Mouse (Mus musculus) embryonic facial prominence, embryonic 15.5 days (tissue): ENCODE results near the gene Sf3b4. TPM values are rescaled to one million over a fixed set of nuclear protein-coding genes. Genes with fewer than 3 reads are reported as not detected.
"Not testable (repeated sequence)": the region's sequence is repeated elsewhere in the genome, so short reads cannot be mapped to it uniquely, and the experiment has no call there.

ENCODE experiments used
- ATAC-seq: fragments of 200-750 bp; cut with Nextera tagmentation; 2 replicates; pipeline ENCODE4 v1.8.0; 2017; ENCODE audit warnings: low read depth, moderate TSS enrichment; ENCODE audit not compliant: insufficient number of reproducible peaks, low FRiP score, low TSS enrichment
- H3K27ac ChIP-seq: fragments of 300-500 bp; sonication (generic); replicated peaks from 2 replicates; pipeline ENCODE4 v1.5.1; 2015; ENCODE audit warnings: mild to moderate bottlenecking, inconsistent platforms
- H3K27me3 ChIP-seq: fragments of 300-500 bp; sonication (generic); 2 replicates; pipeline ENCODE4 v1.6.1; 2015; ENCODE audit warnings: inconsistent platforms
- H3K36me3 ChIP-seq: fragments of 300-500 bp; sonication (generic); 2 replicates; pipeline ENCODE4 v1.6.1; 2015; ENCODE audit warnings: mild to moderate bottlenecking, inconsistent platforms
- H3K4me1 ChIP-seq: fragments of 300-500 bp; sonication (generic); 2 replicates; pipeline ENCODE4 v1.6.1; 2015; ENCODE audit warnings: inconsistent platforms
- H3K4me2 ChIP-seq: fragments of 300-500 bp; sonication (generic); replicated peaks from 2 replicates; pipeline ENCODE4 v1.6.1; 2015; ENCODE audit warnings: mild to moderate bottlenecking, inconsistent platforms
- H3K4me3 ChIP-seq: fragments of 300-500 bp; sonication (generic); replicated peaks from 2 replicates; pipeline ENCODE4 v1.5.1; 2015; ENCODE audit warnings: mild to moderate bottlenecking, inconsistent platforms
- H3K9ac ChIP-seq: fragments of 300-500 bp; sonication (generic); 2 replicates; pipeline ENCODE4 v1.6.1; 2015; ENCODE audit warnings: inconsistent platforms
- H3K9me3 ChIP-seq: fragments of 300-500 bp; sonication (generic); replicated peaks from 2 replicates; pipeline ENCODE4 v1.6.1; 2016; ENCODE audit warnings: inconsistent platforms
- WGBS: fragments of 180-500 bp; shearing (Covaris S2); methylation state at CpG from one replicate; pipeline ENCODE4 v1.1.7; 2015; 5-methylcytosine and 5-hydroxymethylcytosine counted together
- polyA plus RNA-seq: library from polyadenylated mRNA; unstranded; fragments of >200 nt; fragmentation: Nextera tagmentation; extraction: Ambion mirVana; gene quantifications from 2 replicates; pipeline ENCODE4 v1.2.1, GENCODE M21; 2015

Sf3b4 gene
- polyA plus RNA-seq, 1 experiment from 2014 or later, result 167 TPM

GRCm38 (mm10) chr3:96195616-96196313 lies 23.6 kb downstream of the Sf3b4 start:
- Histone ChIP-seq H3K4me2 (no peak overlapping the region), H3K36me3 (peaks cover 3% of the 10 kb centered on the region; the same call in 1 of the 2 replicates), H3K27ac (no peak overlapping the region), H3K4me1 (peaks cover 14% of the 10 kb centered on the region), H3K9ac (no peak overlapping the region), H3K27me3 (no peaks in the 10 kb centered on the region), H3K9me3 (no peaks in the 10 kb centered on the region), H3K4me3 (no peak overlapping the region)
- no peak for ATAC-seq
- 89% methylated on average over 11 of the region's 11 CpGs for WGBS

DNA sequence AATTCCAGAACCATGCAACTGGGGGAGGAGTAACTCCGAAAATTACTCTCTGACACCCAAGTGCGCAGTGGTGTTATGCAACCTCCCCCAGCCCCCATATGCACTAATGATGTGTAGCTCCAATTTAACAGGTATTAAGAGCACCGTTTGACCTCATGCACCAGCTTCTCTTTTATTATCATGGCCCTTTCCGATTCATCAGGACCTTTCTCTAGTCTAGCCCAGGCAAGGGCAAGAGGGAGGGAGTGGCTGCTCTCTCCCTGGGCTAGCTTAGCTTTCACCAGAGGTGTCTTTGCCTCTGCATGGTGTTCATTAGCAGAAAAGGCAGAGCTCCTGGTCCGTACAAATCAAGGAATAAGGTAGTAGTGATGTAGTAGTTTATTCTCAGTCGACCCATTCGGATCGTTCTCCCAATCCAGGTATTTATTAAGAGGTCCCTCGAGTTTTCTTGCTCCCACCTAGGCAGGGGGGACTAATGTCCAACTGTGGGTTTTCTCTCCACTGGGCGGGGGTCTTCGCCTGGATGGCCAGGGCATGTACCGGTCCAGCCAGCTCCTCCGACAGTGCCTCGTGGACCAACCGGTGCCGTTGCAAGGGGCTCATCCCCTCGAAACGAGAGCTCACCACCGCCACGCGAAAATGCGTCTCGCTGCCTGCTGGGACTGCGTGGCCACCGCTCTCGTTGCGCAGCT lies 24.5 kb downstream of the Sf3b4 start:
- Histone ChIP-seq H3K4me1 (peaks cover 14% of the 10 kb centered on the region), H3K27me3 (no peaks in the 10 kb centered on the region), H3K4me2 (peak overlapping the region; percentile 88), H3K27ac (peak overlapping the region; percentile 97), H3K36me3 (peaks cover 2% of the 10 kb centered on the region; the same call in 1 of the 2 replicates), H3K9me3 (no peaks in the 10 kb centered on the region), H3K9ac (peak overlapping the region; percentile 75), H3K4me3 (peak overlapping the region; percentile 75)
- WGBS, result 16% methylated on average over 27 of the region's 27 CpGs
- no peak for ATAC-seq

DNA sequence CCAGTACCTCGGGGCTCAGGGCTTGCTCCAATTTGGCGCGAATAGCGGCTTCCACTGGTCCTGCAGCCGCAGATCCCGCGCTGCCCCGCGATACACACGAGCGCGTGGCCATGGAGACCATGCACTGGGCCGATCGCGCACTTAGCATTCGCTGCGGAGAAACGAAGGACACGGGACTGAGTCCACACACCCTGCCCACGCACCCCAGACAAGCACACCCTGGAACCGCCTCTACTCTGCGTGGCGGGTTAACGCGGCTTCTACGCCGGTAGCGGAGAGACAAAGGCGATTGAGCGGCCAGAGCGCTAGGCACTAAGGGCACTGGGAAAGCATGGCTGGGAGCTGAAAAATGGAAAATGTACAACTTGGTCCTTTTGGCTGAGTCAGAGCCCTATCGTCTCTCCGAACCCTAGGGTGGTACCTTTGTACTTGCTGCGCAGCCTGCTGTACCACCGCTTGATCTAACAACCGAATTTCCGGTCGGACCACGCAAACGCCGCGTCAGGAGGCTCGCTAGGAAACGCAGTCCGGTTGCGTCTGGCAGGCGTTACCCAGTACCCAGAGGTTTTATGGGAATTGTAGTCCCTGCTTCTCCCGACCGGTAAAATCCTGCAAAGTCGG lies 25.1 kb downstream of the Sf3b4 start:
- Histone ChIP-seq H3K4me1 (peaks cover 14% of the 10 kb centered on the region), H3K9me3 (no peaks in the 10 kb centered on the region), H3K27me3 (no peaks in the 10 kb centered on the region), H3K27ac (peak overlapping the region; percentile 97), H3K36me3 (peaks cover under 1% of the 10 kb centered on the region; the same call in 1 of the 2 replicates), H3K4me3 (peak overlapping the region; percentile 75), H3K4me2 (peak overlapping the region; percentile 88), H3K9ac (peak overlapping the region; percentile 75)
- WGBS, result under 1% methylated on average over 50 of the region's 50 CpGs
- peak; percentile 96 for ATAC-seq

- no peak overlapping the region for H3K9ac ChIP-seq
- H3K9me3 ChIP-seq, result no peaks in the 10 kb centered on the region
- peak overlapping the region; percentile 75 for H3K4me3 ChIP-seq
- H3K4me1 ChIP-seq, result peaks cover 14% of the 10 kb centered on the region
- no peaks in the 10 kb centered on the region; the same call in 1 of the 2 replicates for H3K36me3 ChIP-seq
- no peak for ATAC-seq
- H3K27ac ChIP-seq, result peak overlapping the region; percentile 39; the same call in 1 of the 2 replicates
- no peaks in the 10 kb centered on the region for H3K27me3 ChIP-seq
- H3K4me2 ChIP-seq, result peak overlapping the region; percentile 88
- WGBS, result 11% methylated on average over 6 of the region's 6 CpGs
Measured at GRCm38 (mm10) chr3:96198181-96198580, 26.0 kb downstream of the Sf3b4 start.

- not testable (repeated sequence) for H3K4me2 ChIP-seq
Measured at GRCm38 (mm10) chr3:96198601-96199251, 26.6 kb downstream of the Sf3b4 start.

DNA sequence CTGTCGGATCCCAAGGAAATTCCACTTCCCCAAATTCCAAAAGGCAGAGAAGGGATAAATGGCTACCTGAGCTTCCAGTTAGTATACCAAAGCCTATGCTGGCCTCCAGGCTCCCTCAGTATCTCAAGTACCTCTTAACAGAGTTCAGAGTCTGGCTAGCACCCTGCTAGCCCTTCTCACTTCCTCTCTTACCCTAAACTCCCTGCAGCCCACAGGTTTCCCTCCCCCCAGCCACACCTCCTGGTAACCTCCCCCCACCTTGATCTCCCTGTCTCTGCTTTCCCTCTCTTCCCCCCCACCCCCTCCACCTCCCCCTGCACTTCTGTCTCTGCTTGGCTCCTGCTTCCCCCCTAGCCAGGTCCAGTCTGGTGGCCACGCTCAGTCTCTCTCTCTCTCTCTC lies 27.6 kb downstream of the Sf3b4 start:
- H3K27me3 ChIP-seq, result no peaks in the 10 kb centered on the region
- peaks cover 14% of the 10 kb centered on the region for H3K4me1 ChIP-seq
- H3K9ac ChIP-seq, result no peak overlapping the region
- H3K36me3 ChIP-seq, result no peaks in the 10 kb centered on the region
- no peak overlapping the region for H3K4me3 ChIP-seq
- H3K4me2 ChIP-seq, result no peak overlapping the region
- 44% methylated on average over 2 of the region's 2 CpGs for WGBS
- H3K27ac ChIP-seq, result no peak overlapping the region
- no peak for ATAC-seq
- H3K9me3 ChIP-seq, result no peaks in the 10 kb centered on the region

More at GRCm38 (mm10) chr3:96198601-96199251, 26.6 kb downstream of the Sf3b4 start:
- H3K27ac ChIP-seq, H3K27me3 ChIP-seq, ATAC-seq, H3K36me3 ChIP-seq, H3K9me3 ChIP-seq, H3K4me3 ChIP-seq, H3K9ac ChIP-seq: not testable (repeated sequence)
- peaks cover 14% of the 10 kb centered on the region for H3K4me1 ChIP-seq
- 43% methylated on average over 5 of the region's 8 CpGs for WGBS

DNA sequence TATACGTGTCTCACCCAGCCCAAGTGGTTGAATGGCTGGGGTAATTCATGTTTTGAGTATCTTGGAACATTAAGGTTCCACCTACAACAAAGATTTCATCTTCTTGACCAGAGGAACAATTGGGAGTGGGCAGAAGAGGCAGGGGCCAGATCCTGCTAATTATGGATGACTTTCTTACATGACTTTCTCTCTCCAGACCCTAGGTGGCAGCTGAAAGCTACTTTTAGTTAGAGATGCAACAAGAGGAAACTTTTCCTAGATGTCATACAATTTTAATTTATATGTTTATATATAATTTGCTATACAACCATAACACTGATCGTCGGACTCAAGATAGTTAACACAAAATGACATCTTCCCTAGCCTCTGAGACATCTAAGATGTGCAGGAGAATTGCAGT lies 35.7 kb downstream of the Sf3b4 start:
- ATAC-seq, result no peak
- no peak overlapping the region for H3K27ac ChIP-seq
- no peaks in the 10 kb centered on the region for H3K36me3 ChIP-seq
- H3K4me2 ChIP-seq, result no peak overlapping the region
- no peak overlapping the region for H3K9ac ChIP-seq
- H3K9me3 ChIP-seq, result no peaks in the 10 kb centered on the region
- H3K4me1 ChIP-seq, result 0 out of 2 replicates have a peak, but pooled peaks cover 4% of the 10 kb centered on the region
- H3K4me3 ChIP-seq, result no peak overlapping the region
- H3K27me3 ChIP-seq, result no peaks in the 10 kb centered on the region
- 69% methylated on average over 3 of the region's 3 CpGs for WGBS

GRCm38 (mm10) chr3:96209242-96209641 lies 37.1 kb downstream of the Sf3b4 start:
- WGBS, result 21% methylated on average over 15 of the region's 15 CpGs
- Histone ChIP-seq H3K4me2 (no peak overlapping the region), H3K36me3 (no peaks in the 10 kb centered on the region), H3K27ac (no peak overlapping the region), H3K9me3 (no peaks in the 10 kb centered on the region), H3K27me3 (no peaks in the 10 kb centered on the region), H3K4me1 (0 out of 2 replicates have a peak, but pooled peaks cover 4% of the 10 kb centered on the region), H3K9ac (no peak overlapping the region), H3K4me3 (no peak overlapping the region)
- ATAC-seq, result no peak

- WGBS, result under 1% methylated on average over 12 of the region's 12 CpGs
- ATAC-seq, result no peak
Measured at GRCm38 (mm10) chr3:96219191-96219641, 47.1 kb downstream of the Sf3b4 start.

GRCm38 (mm10) chr3:96219661-96220130 lies 47.6 kb downstream of the Sf3b4 start, which contains the start of the genes Bola1 and Hist2h2ab:
Gene Bola1 (minus strand): TSS chr3:96219709.
Gene Hist2h2ab (plus strand): TSS chr3:96219865.
- no peaks in the 10 kb centered on the region for H3K36me3 ChIP-seq
- ATAC-seq, result peak; percentile 87
- H3K27me3 ChIP-seq, result no peaks in the 10 kb centered on the region
- H3K4me2 ChIP-seq, result peak within 1 kb of the TSS; percentile 69
- H3K4me3 ChIP-seq, result peak within 1 kb of the TSS; percentile 65
- peak within 1 kb of the TSS; percentile 76 for H3K9ac ChIP-seq
- WGBS, result under 1% methylated on average over 34 of the region's 37 CpGs
- peaks cover 31% of the 10 kb centered on the region for H3K4me1 ChIP-seq
- peak within 1 kb of the TSS; percentile 100 for H3K27ac ChIP-seq
- no peaks in the 10 kb centered on the region for H3K9me3 ChIP-seq

More at GRCm38 (mm10) chr3:96219191-96219641, 47.1 kb downstream of the Sf3b4 start:
- peak overlapping the region; percentile 65 for H3K4me3 ChIP-seq
- peaks cover 31% of the 10 kb centered on the region for H3K4me1 ChIP-seq
- H3K9ac ChIP-seq, result peak overlapping the region; percentile 76
- H3K27ac ChIP-seq, result peak overlapping the region; percentile 100
- H3K27me3 ChIP-seq, result no peaks in the 10 kb centered on the region
- no peaks in the 10 kb centered on the region for H3K9me3 ChIP-seq
- H3K4me2 ChIP-seq, result peak overlapping the region; percentile 69
- H3K36me3 ChIP-seq, result no peaks in the 10 kb centered on the region
